Mouse (Mus musculus) ES-E14 (cell line): ENCODE results near the gene Ube2h. TPM values are rescaled to one million over a fixed set of nuclear protein-coding genes. Genes with fewer than 3 reads are reported as not detected.

ENCODE experiments used
- DNase-seq: peaks from one replicate; pipeline ENCODE4 v3.0.0-alpha.2; 2013; ENCODE audit warnings: low read depth, low spot score
- H3K27ac ChIP-seq: 2 replicates; pipeline ENCODE4 v1.5.1; 2012; ENCODE audit warnings: low read depth, mild to moderate bottlenecking, low read length, moderate library complexity, mixed read lengths; ENCODE audit not compliant: poor library complexity, insufficient read depth, severe bottlenecking
- H3K36me3 ChIP-seq: 2 replicates; pipeline ENCODE4 v1.6.1; 2012; ENCODE audit warnings: mild to moderate bottlenecking, low read length, moderate library complexity, mixed read lengths; ENCODE audit not compliant: control insufficient read depth, poor library complexity, insufficient read depth, severe bottlenecking
- H3K4me1 ChIP-seq, 2 experiments: fragments of 150-350 bp in 1 of 2; sonication (generic) in 1 of 2; 2 replicates each; pipeline ENCODE4 v1.6.1; 2012; ENCODE audit warnings: low read length in 2 of 2, mild to moderate bottlenecking in 1 of 2, mixed read lengths in 1 of 2; ENCODE audit not compliant: control insufficient read depth in 2 of 2, insufficient read depth in 2 of 2, poor library complexity in 1 of 2
- H3K4me3 ChIP-seq, 2 experiments: fragments of 150-350 bp in 1 of 2; sonication (generic) in 1 of 2; 2 replicates each; pipeline ENCODE4 v1.5.1; 2012; ENCODE audit warnings: low read length in 2 of 2, low read depth in 1 of 2, mild to moderate bottlenecking in 1 of 2, mixed read lengths in 1 of 2; ENCODE audit not compliant: insufficient read depth in 1 of 2, poor library complexity in 1 of 2, severe bottlenecking in 1 of 2
- H3K9ac ChIP-seq: 2 replicates; pipeline ENCODE4 v1.6.1; 2012; ENCODE audit warnings: low read depth, mild to moderate bottlenecking, low read length, mixed read lengths; ENCODE audit not compliant: poor library complexity, insufficient read depth, severe bottlenecking
- H3K9me3 ChIP-seq: fragments of 150-350 bp; sonication (generic); 2 replicates; pipeline ENCODE4 v1.6.1; 2012; ENCODE audit warnings: low read depth, mild to moderate bottlenecking, low read length; ENCODE audit not compliant: control insufficient read depth, insufficient read depth
- CHD2 ChIP-seq: IDR thresholded peaks from 2 replicates; pipeline ENCODE4 v1.6.1; 2014; ENCODE audit warnings: mild to moderate bottlenecking, low read depth, low read length, inconsistent platforms
- HCFC1 ChIP-seq: IDR thresholded peaks from 2 replicates; pipeline ENCODE4 v1.6.1; 2012; ENCODE audit warnings: low read length, inconsistent platforms, borderline replicate concordance; ENCODE audit not compliant: insufficient read depth
- MAFK ChIP-seq: IDR thresholded peaks from 2 replicates; pipeline ENCODE4 v1.6.1; 2014; ENCODE audit warnings: mild to moderate bottlenecking, low read depth, low read length, inconsistent platforms; ENCODE audit not compliant: insufficient read depth
- ZC3H11A ChIP-seq: IDR thresholded peaks from 2 replicates; pipeline ENCODE4 v1.6.1; 2012; ENCODE audit warnings: low read depth, mild to moderate bottlenecking, inconsistent platforms, low read length, borderline replicate concordance
- ZNF384 ChIP-seq: IDR thresholded peaks from 2 replicates; pipeline ENCODE4 v1.6.1; 2012; ENCODE audit warnings: low read depth, low read length, inconsistent platforms
- in situ Hi-C, 2 experiments: fragments of 600-800 bp; cut with MboI; formaldehyde crosslinking; loops; one replicate each; pipeline ENCODE4 v1.15.1; 2025; ENCODE audit warnings: low sequenced_read_pairs in 2 of 2, inconsistent platforms in 1 of 2; ENCODE audit not compliant: unreplicated experiment in 2 of 2
- total RNA-seq: library from RNA; depleted of rRNA; stranded (reverse); fragments of 300-350 nt; gene quantifications from 2 replicates; pipeline ENCODE4 v1.2.3, GENCODE M21; 2012

The Ube2h gene
- total RNA-seq, 1 experiment: 16.6 TPM

GRCm38 (mm10) chr6:30171967-30172366 is 132.4 kb downstream of the Ube2h start:
- Histone ChIP-seq H3K4me1 (peaks cover 14 to 47% of the 10 kb centered on the region in 2 experiments; a peak in 3 of 4 replicates), H3K9ac (no peak overlapping the region; the same call in 1 of the 2 replicates), H3K9me3 (no peaks in the 10 kb centered on the region), H3K27ac (no peak overlapping the region), H3K36me3 (peaks cover 26% of the 10 kb centered on the region), H3K4me3 (peak overlapping the region in 1 of 2 experiments; percentile 85)
- DNase-seq: no peak
- TF ChIP-seq ZC3H11A (no peak), ZNF384 (no peak), CHD2 (no peak), MAFK (no peak), HCFC1 (no peak)
- in situ Hi-C loops: no loop called here

- no peaks in the 10 kb centered on the region for H3K9me3 ChIP-seq
- H3K36me3 ChIP-seq: peaks cover 26% of the 10 kb centered on the region
- H3K4me3 ChIP-seq: peak overlapping the region; percentile 4 to 32; a peak in 3 of 4 replicates
- no peak overlapping the region; the same call in 1 of the 2 replicates for H3K9ac ChIP-seq
- no peak overlapping the region for H3K27ac ChIP-seq
- DNase-seq: no peak
- TF ChIP-seq MAFK (no peak), HCFC1 (no peak), ZC3H11A (no peak), ZNF384 (no peak), CHD2 (no peak)
- in situ Hi-C loops: no loop called here
- peaks cover 14 to 50% of the 10 kb centered on the region in 2 experiments; a peak in 3 of 4 replicates for H3K4me1 ChIP-seq
These were observed 133.1 kb downstream of the Ube2h start for GRCm38 (mm10) chr6:30171226-30171625.

DNA sequence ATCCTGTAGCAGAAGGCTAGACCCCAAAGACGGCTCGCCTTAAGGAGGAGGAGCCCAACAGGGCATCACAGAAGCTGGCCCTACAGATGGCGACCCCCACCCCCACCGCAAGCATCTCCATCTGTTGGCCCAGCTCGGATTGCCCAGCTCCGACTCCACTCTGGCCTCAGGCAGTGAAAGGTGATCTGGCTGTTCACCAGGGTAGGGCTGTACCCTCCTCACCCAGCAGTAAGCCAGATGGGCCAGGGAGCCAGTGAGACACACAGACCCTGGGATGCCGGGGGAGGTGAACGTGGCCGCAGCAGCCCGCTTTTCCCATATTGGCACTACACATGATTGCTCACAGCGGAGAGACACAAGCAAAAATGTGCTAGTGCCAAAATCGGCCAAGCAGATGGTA is 135.2 kb downstream of the Ube2h start:
- Histone ChIP-seq H3K27ac (no peak overlapping the region), H3K4me1 (peaks cover 14 to 65% of the 10 kb centered on the region in 2 experiments; a peak in 3 of 4 replicates), H3K4me3 (no peak overlapping the region), H3K36me3 (peaks cover 38% of the 10 kb centered on the region), H3K9ac (no peak overlapping the region), H3K9me3 (no peaks in the 10 kb centered on the region)
- in situ Hi-C loops: no loop called here
- DNase-seq: no peak
- TF ChIP-seq CHD2 (no peak), ZNF384 (no peak), MAFK (no peak), HCFC1 (no peak), ZC3H11A (no peak)

DNA sequence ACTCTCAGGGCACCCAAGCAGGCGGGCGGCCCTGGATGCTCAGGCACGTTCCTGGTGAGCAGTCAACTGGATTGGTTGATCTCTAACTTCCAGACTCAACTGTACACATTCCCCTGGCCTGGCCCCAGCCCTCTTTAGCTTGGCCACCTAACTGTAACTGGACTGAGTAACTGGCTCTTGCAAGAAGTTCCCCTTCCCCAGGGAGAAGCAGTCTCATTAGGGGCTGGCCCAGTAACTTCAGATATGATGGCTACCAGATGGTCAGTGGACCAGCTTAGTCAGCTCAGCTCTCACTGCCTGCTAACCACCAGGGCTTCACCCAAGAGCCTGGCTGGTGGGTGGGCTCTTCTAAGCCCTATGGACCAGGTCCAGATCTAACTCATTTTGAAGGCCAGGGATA is 136.1 kb downstream of the Ube2h start:
- Histone ChIP-seq H3K9ac (no peak overlapping the region), H3K27ac (no peak overlapping the region), H3K4me1 (peaks cover 14 to 65% of the 10 kb centered on the region in 2 experiments; a peak in 3 of 4 replicates), H3K36me3 (peaks cover 39% of the 10 kb centered on the region), H3K9me3 (no peaks in the 10 kb centered on the region), H3K4me3 (0 out of 4 replicates have a peak overlapping the region, but pooled peaks of 1 of the 2 experiments have one; percentile 28)
- no peak for TF ChIP-seq ZNF384
- TF ChIP-seq MAFK: no peak
- in situ Hi-C loops: no loop called here
- DNase-seq: no peak

DNA sequence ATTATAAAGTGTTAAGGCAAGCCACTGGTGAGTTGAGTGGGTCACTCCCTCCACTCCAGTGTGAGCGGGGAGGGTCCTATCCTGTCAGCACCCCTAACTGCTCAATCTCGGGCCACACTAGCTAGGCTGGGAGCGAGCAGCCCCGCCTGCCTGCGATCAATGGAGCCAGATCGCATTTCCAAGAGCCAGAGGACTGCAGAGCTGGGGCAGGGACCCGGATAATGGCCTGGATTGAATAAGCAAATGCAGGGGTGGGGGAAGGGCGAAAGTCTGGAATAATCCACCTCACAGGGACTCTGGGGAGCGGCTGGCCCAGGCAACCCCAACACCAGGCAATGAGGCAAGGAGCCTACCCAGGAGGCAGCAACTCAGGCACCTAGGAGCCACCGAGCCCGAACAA is 137.1 kb downstream of the Ube2h start:
- H3K4me3 ChIP-seq: peak overlapping the region; percentile 28 to 42
- H3K9ac ChIP-seq: peak overlapping the region; percentile 35; the same call in 1 of the 2 replicates
- TF ChIP-seq ZC3H11A (no peak), HCFC1 (no peak), MAFK (no peak), ZNF384 (no peak), CHD2 (no peak)
- no peaks in the 10 kb centered on the region for H3K9me3 ChIP-seq
- peaks cover 39% of the 10 kb centered on the region for H3K36me3 ChIP-seq
- no peak for DNase-seq
- peaks cover 15 to 69% of the 10 kb centered on the region in 2 experiments; a peak in 3 of 4 replicates for H3K4me1 ChIP-seq
- in situ Hi-C loops: no loop called here
- H3K27ac ChIP-seq: peak overlapping the region; percentile 61
